Mouse (Mus musculus): Measurements from ENCODE around the gene Umad1.

Umad1 gene

GRCm38 (mm10) chr6:8368198-8368864 is 109.2 kb downstream of the Umad1 start:
- no peak for DNase-seq (ENCODE audit: low spot score)

- DNase-seq (ENCODE audit: low spot score): no peak
These were observed 111.5 kb downstream of the Umad1 start for GRCm38 (mm10) chr6:8370624-8371023.

- no peak for DNase-seq (ENCODE audit: low spot score)
These were observed 114.0 kb downstream of the Umad1 start for GRCm38 (mm10) chr6:8373051-8373450.

DNA sequence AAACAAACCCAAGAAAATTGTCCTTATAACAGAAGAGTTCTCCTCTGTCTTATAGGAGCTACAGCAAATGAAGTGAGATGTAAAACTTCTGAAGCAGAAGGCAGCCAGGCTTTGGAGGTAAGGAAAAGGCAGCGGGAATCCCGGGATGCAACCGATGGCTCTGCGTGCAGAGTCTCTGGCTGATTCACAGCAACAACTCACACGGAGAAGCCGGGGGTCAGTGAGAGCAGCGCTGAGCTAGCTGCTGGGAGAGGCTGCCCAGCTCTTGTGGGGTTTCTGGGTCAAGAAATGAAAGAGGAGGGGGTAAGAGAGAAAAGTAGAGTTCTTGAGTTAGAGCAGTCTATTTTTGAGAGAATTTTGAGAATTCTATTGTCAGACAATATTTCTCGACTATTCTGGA is 114.8 kb downstream of the Umad1 start:
- no peak for DNase-seq (ENCODE audit: low spot score)

- no peak for DNase-seq (ENCODE audit: low spot score)
These were observed 115.2 kb downstream of the Umad1 start for GRCm38 (mm10) chr6:8374290-8374689.

DNA sequence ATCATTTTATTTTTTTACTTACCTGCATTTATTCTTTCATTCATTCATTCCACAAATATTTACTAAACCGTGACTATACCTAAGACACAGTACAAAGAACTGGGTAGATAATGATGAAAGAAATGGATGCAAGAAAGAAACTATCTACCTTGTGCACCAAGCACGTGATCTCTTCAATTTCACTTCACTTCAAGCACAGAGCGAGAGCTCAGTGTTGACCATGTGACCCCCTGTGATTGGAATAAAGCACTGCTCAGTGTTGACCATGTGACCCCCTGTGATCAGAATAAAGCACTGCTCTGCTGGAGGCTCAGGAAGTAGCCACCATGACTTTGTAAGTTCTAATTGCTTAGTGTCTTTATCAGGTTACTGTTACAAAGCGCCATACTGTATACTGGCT is 115.6 kb downstream of the Umad1 start:
- no peak for DNase-seq (ENCODE audit: low spot score)

DNA sequence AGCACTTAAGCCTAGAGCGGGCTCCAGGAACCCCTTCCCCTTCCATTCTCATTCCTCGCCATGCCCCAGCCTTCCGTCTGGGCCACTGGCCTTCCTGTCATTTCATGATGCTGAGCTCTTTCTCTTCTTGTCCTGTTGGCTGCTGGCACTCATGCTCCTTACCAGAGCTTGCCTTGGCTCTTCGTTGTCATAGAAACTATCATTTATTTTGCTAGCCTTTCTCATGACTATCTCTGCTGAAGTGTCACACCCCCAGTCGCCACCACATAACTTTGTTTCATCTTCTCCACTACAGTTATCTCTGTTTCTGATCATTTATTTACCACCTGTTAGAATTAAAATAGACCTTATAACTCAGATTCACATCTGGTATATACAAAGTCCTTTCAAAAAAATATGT is 117.3 kb downstream of the Umad1 start:
- DNase-seq (ENCODE audit: low spot score): no peak

DNA sequence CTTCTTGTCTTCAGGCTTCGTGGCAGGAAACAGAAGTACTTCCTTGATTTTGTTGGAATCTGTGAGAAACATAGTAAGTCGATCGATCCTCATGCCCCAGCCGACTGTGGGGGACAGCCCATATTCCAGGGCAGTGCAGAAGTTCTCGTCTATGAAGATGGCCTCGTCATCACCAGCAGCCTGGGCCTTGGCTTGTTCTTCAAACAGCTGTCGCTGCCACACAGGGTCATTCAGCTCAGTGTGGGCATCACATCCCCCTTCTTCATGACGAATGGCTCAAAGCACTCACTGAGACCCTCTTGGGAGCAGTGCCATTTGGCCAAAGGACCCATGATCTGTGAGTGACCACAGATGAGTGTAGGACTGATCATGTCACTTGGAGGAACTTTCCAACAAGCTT is 118.6 kb downstream of the Umad1 start:
- DNase-seq (ENCODE audit: low spot score): no peak

DNA sequence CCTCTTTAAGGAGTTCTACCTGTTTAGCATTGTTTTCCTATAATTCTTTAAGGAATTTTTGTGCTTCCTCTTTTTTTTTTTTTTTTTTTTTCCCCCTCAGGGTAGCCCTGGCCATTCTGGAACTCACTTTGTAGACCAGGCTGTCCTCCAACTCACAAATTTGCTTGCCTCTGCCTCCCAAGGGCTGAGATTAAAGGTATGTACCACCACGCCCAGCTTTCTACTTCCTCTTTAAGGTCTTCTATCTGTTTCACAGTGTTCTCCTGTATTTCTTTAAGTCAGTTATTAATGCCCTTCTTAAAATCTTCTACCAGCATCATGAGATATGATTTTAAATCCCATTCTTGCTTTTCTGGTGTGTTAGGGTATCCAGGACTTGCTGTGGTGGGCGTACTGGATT is 130.2 kb downstream of the Umad1 start:
- no peak for DNase-seq (ENCODE audit: low spot score)

- no peak for DNase-seq (ENCODE audit: low spot score)
These were observed 131.2 kb downstream of the Umad1 start for GRCm38 (mm10) chr6:8390296-8390695.

- no peak for DNase-seq (ENCODE audit: low spot score)
These were observed 131.8 kb downstream of the Umad1 start for GRCm38 (mm10) chr6:8390935-8391334.

GRCm38 (mm10) chr6:8393029-8393428 is 133.9 kb downstream of the Umad1 start:
- DNase-seq (ENCODE audit: low spot score): no peak

- no peak for DNase-seq (ENCODE audit: low spot score)
These were observed 135.0 kb downstream of the Umad1 start for GRCm38 (mm10) chr6:8394044-8394443.

- peak; percentile 43 for DNase-seq (ENCODE audit: low spot score)
These were observed 136.0 kb downstream of the Umad1 start for GRCm38 (mm10) chr6:8395061-8395460.

GRCm38 (mm10) chr6:8397252-8397651 is 138.2 kb downstream of the Umad1 start:
- no peak for DNase-seq (ENCODE audit: low spot score)

- DNase-seq (ENCODE audit: low spot score): no peak
These were observed 140.6 kb downstream of the Umad1 start for GRCm38 (mm10) chr6:8399710-8400109.

DNA sequence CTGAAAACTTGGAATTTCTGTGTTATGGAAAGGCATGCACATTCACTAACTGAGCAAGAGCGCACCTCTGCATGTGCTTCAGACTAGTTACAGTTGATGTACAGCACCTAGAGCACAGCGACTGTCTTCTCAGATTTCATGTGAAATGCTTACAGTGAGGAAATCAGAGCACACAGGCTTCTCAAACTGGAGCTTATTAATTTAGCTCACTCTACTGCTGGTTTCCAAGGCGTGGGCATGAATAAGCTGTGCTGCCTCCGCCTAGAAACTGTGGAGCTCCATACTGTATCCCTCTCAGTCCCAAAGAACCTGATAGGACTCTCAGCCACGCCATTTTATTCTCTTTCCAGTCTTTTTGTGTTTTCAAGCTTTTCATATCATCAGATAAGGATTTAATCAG is 144.0 kb downstream of the Umad1 start:
- DNase-seq (ENCODE audit: low spot score): no peak

DNA sequence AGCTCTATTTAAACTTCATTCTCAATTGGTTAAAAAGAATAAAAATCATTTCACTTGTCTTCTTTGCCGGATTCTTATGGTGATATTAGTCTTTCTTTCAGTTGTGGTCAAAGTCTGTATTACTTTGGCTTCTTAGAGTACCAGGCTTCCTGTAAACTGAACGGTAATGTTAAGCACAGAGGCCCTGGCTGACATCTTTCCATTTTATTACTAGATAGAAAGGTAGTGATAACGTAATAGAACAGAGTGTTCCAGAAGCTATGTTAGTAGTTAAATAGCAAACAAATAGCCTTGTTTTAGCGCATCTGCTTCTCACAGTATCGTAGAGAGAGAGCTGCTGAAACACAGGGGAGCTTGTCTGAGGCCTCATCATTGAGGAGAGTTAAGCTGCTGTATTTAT is 146.8 kb downstream of the Umad1 start:
- no peak for DNase-seq (ENCODE audit: low spot score)

DNA sequence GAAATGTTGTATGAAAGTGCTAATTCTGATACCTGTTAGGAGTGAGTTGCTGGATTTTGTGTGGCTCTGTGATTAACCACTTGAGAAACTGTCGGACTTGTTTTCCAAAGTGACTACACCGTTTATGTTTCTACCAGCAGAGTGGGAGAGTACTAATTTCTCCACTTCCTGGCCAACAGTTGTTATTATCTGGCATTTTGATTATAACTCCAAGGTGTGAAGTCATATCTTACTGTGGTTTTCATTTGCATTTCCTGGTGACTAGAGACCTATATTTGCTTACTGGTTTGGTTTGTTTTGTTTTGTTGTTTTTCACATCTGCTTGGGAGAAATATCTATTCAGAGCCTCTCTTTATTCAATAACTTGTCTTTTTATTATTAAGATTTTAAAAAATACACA is 149.2 kb downstream of the Umad1 start:
- no peak for DNase-seq (ENCODE audit: low spot score)

- DNase-seq (ENCODE audit: low spot score): no peak
These were observed 150.8 kb downstream of the Umad1 start for GRCm38 (mm10) chr6:8409865-8410264.

- DNase-seq (ENCODE audit: low spot score): no peak
These were observed 153.9 kb downstream of the Umad1 start for GRCm38 (mm10) chr6:8412845-8413598.

- DNase-seq (ENCODE audit: low spot score): no peak
These were observed 154.9 kb downstream of the Umad1 start for GRCm38 (mm10) chr6:8414020-8414419.

DNA sequence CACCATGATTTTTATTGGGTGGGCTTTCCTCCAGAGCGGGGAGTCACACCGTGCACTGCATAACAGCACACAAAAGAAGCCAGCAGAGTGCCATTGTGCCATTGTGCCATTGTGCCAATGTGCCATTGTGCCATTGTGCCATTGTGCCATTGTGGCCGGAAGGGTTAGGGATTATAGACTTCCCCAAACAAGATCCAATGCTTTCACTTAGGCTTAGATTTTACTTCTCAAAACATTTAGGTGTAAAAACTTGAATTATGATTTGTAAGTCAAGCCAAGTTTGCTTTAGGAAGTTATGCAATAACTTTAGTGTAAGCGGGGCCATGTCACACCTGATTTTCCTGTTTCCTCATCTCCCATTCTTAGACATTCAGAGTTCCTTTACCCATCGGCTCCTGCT is 156.7 kb downstream of the Umad1 start:
- DNase-seq (ENCODE audit: low spot score): no peak
